12 mouse cellular contexts compared by ENCODE assay signal in genomic region chr1:135518661-135519060, GRCm38 (mm10).
A peak's percentile ranks its signal among the peaks of the same experiment; 100 is the strongest.
DNase-seq lines count a peak whose midpoint lies in the region; ATAC-seq and TF ChIP-seq lines count a peak whose summit lies in the region.
"Had no signal": no experiment of that assay in that cellular context is flagged by ENCODE, and none has a peak within 500 bp of the region (broad histone marks: within the 10 kb centered on the region; RNA-seq: fewer than 3 reads in every experiment).

No protein-coding gene starts in this region.

- no peak for TF ChIP-seq POLR2A in brain, embryonic 14.5 days (IDR thresholded peaks at IDR 0.05; ENCODE audit: borderline replicate concordance, extremely low read depth, insufficient read depth, insufficient read length, poor library complexity, severe bottlenecking)

- no peak for TF ChIP-seq CTCF in brain, embryonic 14.5 days (IDR thresholded peaks at IDR 0.05; ENCODE audit: borderline replicate concordance, extremely low read depth, insufficient read depth, insufficient read length)

- H3K4me3 ChIP-seq in forebrain, embryonic 12.5 days (replicated peaks) = no peak overlapping the region
- H3K4me3 ChIP-seq in forebrain, embryonic 11.5 days (ENCODE audit: low read depth, low read length) = no peak overlapping the region
- H3K4me3 ChIP-seq in hindbrain, embryonic 15.5 days = no peak overlapping the region
- no peak overlapping the region for H3K4me3 ChIP-seq in neural tube, embryonic 13.5 days
- H3K4me3 ChIP-seq: stomach, embryonic 15.5 days had no signal

- H3K4me1 ChIP-seq in forebrain, embryonic 12.5 days = peaks cover 41% of the 10 kb centered on the region
- peaks cover 6% of the 10 kb centered on the region for H3K4me1 ChIP-seq in forebrain, embryonic 11.5 days (replicated peaks; ENCODE audit: control insufficient read depth, insufficient read depth, low read length)
- peaks cover 56% of the 10 kb centered on the region for H3K4me1 ChIP-seq in hindbrain, embryonic 15.5 days (replicated peaks)
- peaks cover 56% of the 10 kb centered on the region for H3K4me1 ChIP-seq in neural tube, embryonic 13.5 days (replicated peaks)

- WGBS in forebrain, embryonic 12.5 days = 38% methylated on average over 5 of the region's 5 CpGs
- 46% methylated on average over 5 of the region's 5 CpGs for WGBS in forebrain, embryonic 11.5 days
- WGBS in hindbrain, embryonic 15.5 days = 19% methylated on average over 5 of the region's 5 CpGs
- WGBS in neural tube, embryonic 13.5 days = 19% methylated on average over 5 of the region's 5 CpGs

- no peak overlapping the region for H3K9ac ChIP-seq in forebrain, embryonic 12.5 days
- no peak overlapping the region for H3K9ac ChIP-seq in forebrain, embryonic 11.5 days (ENCODE audit: low read length)
- no peak overlapping the region for H3K9ac ChIP-seq in hindbrain, embryonic 15.5 days
- H3K9ac ChIP-seq in neural tube, embryonic 13.5 days = no peak overlapping the region; the same call in 1 of the 2 replicates
- H3K9ac ChIP-seq: stomach, embryonic 15.5 days had no signal

- no peak for DNase-seq in forebrain, embryonic 11.5 days (ENCODE audit: low spot score)
- peak; percentile 93 for DNase-seq in brain, embryonic 14.5 days (ENCODE audit: low read depth)
- no peak for DNase-seq in ovary, postnatal 10 days (ENCODE audit: low spot score)
- DNase-seq in yolk sac, embryonic 10.5 days (ENCODE audit: low spot score) = no peak
- no peak for DNase-seq in cerebellum, adult 8-10 months
- DNase-seq: adrenal gland, postnatal 10 days; cerebellum, postnatal 25 days; heart, adult 18-20 months had no signal

- H3K9me3 ChIP-seq in forebrain, embryonic 12.5 days = no peaks in the 10 kb centered on the region
- no peaks in the 10 kb centered on the region for H3K9me3 ChIP-seq in forebrain, embryonic 11.5 days (ENCODE audit: control insufficient read depth, low read length)
- no peaks in the 10 kb centered on the region for H3K9me3 ChIP-seq in hindbrain, embryonic 15.5 days
- no peaks in the 10 kb centered on the region for H3K9me3 ChIP-seq in neural tube, embryonic 13.5 days
- H3K9me3 ChIP-seq: stomach, embryonic 15.5 days had no signal

- no peaks in the 10 kb centered on the region for H3K27me3 ChIP-seq in forebrain, embryonic 12.5 days
- no peaks in the 10 kb centered on the region for H3K27me3 ChIP-seq in forebrain, embryonic 11.5 days (ENCODE audit: control insufficient read depth, insufficient read depth, low read length)
- H3K27me3 ChIP-seq in hindbrain, embryonic 15.5 days = no peaks in the 10 kb centered on the region
- no peaks in the 10 kb centered on the region for H3K27me3 ChIP-seq in neural tube, embryonic 13.5 days
- H3K27me3 ChIP-seq: stomach, embryonic 15.5 days had no signal

- H3K36me3 ChIP-seq in forebrain, embryonic 12.5 days (replicated peaks) = peaks cover 4% of the 10 kb centered on the region
- H3K36me3 ChIP-seq in forebrain, embryonic 11.5 days (ENCODE audit: control insufficient read depth, insufficient read depth, low read length) = no peaks in the 10 kb centered on the region
- no peaks in the 10 kb centered on the region for H3K36me3 ChIP-seq in hindbrain, embryonic 15.5 days
- H3K36me3 ChIP-seq in neural tube, embryonic 13.5 days = peaks cover 5% of the 10 kb centered on the region; the same call in 1 of the 2 replicates
- H3K36me3 ChIP-seq: stomach, embryonic 15.5 days had no signal

- ATAC-seq in forebrain, embryonic 12.5 days (ENCODE audit: low FRiP score) = peak; percentile 85
- ATAC-seq in forebrain, embryonic 11.5 days (replicated peaks; ENCODE audit: low FRiP score) = no peak
- peak; percentile 63 for ATAC-seq in hindbrain, embryonic 15.5 days (ENCODE audit: low FRiP score, low read depth)
- peak; percentile 57 for ATAC-seq in neural tube, embryonic 13.5 days (ENCODE audit: low read depth)

- H3K4me2 ChIP-seq in forebrain, embryonic 12.5 days = no peak overlapping the region
- no peak overlapping the region for H3K4me2 ChIP-seq in forebrain, embryonic 11.5 days (ENCODE audit: low read depth, low read length, severe bottlenecking)
- peak overlapping the region; percentile 20; the same call in 1 of the 2 replicates for H3K4me2 ChIP-seq in hindbrain, embryonic 15.5 days
- H3K4me2 ChIP-seq in neural tube, embryonic 13.5 days = no peak overlapping the region
- H3K4me2 ChIP-seq: stomach, embryonic 15.5 days had no signal

- no peak overlapping the region for H3K27ac ChIP-seq in forebrain, embryonic 12.5 days
- H3K27ac ChIP-seq in forebrain, embryonic 11.5 days (ENCODE audit: low read depth, low read length) = no peak overlapping the region
- peak overlapping the region; percentile 49 for H3K27ac ChIP-seq in hindbrain, embryonic 15.5 days (replicated peaks)
- H3K27ac ChIP-seq in neural tube, embryonic 13.5 days (replicated peaks) = peak overlapping the region; percentile 34; the same call in 1 of the 2 replicates
- H3K27ac ChIP-seq: stomach, embryonic 15.5 days had no signal

Comparison
In these comparisons a context has a peak if more than half of its experiments do, and no peak if none do; other contexts are left out.
1. H3K27ac ChIP-seq: peak in hindbrain, embryonic 15.5 days (single experiment) and neural tube, embryonic 13.5 days (single experiment); none in forebrain, embryonic 12.5 days (single experiment) and forebrain, embryonic 11.5 days (single experiment).